Mouse (Mus musculus): ENCODE results near the gene Sptbn1. TPM values are rescaled to one million over a fixed set of nuclear protein-coding genes. Genes with fewer than 3 reads are reported as not detected.

Sptbn1 gene
- polyA plus RNA-seq, 1 experiment = 53.4 TPM

GRCm38 (mm10) chr11:30196368-30197070 is 71.5 kb downstream of the Sptbn1 start:
- Histone ChIP-seq H3K4me1 (ENCODE audit: control insufficient read depth, insufficient read depth, low read length) (peaks cover 2% of the 10 kb centered on the region), H3K4me3 (replicated peaks; ENCODE audit: control insufficient read depth, low read depth, low read length) (peak overlapping the region; percentile 60), H3K27ac (ENCODE audit: control insufficient read depth, insufficient read depth, low read depth, low read length, poor library complexity) (peak overlapping the region; percentile 79; the same call in 1 of the 2 replicates)
- WGBS = 7% methylated on average over 4 of the region's 4 CpGs
- TF ChIP-seq POLR2A (IDR thresholded peaks at IDR 0.05; ENCODE audit: borderline replicate concordance, control insufficient read depth, low read depth, low read length) (no peak), CTCF (IDR thresholded peaks at IDR 0.05; ENCODE audit: control insufficient read depth, insufficient read depth, low read length) (no peak)

- WGBS = 4% methylated on average over 3 of the region's 3 CpGs
- Histone ChIP-seq H3K4me3 (replicated peaks; ENCODE audit: control insufficient read depth, low read depth, low read length) (peak overlapping the region; percentile 29), H3K4me1 (ENCODE audit: control insufficient read depth, insufficient read depth, low read length) (peaks cover 2% of the 10 kb centered on the region), H3K27ac (ENCODE audit: control insufficient read depth, insufficient read depth, low read depth, low read length, poor library complexity) (peak overlapping the region; percentile 79)
- no peak for TF ChIP-seq POLR2A (IDR thresholded peaks at IDR 0.05; ENCODE audit: borderline replicate concordance, control insufficient read depth, low read depth, low read length)
- TF ChIP-seq CTCF (IDR thresholded peaks at IDR 0.05; ENCODE audit: control insufficient read depth, insufficient read depth, low read length) = no peak
Observed at GRCm38 (mm10) chr11:30195756-30196155, 72.2 kb downstream of the Sptbn1 start.

GRCm38 (mm10) chr11:30194800-30195199 is 73.2 kb downstream of the Sptbn1 start:
- peaks cover 2% of the 10 kb centered on the region for H3K4me1 ChIP-seq (ENCODE audit: control insufficient read depth, insufficient read depth, low read length)
- 9% methylated on average over 1 of the region's 1 CpGs for WGBS
- TF ChIP-seq CTCF (IDR thresholded peaks at IDR 0.05; ENCODE audit: control insufficient read depth, insufficient read depth, low read length) (no peak), POLR2A (IDR thresholded peaks at IDR 0.05; ENCODE audit: borderline replicate concordance, control insufficient read depth, low read depth, low read length) (no peak)
- no peak overlapping the region for H3K27ac ChIP-seq (ENCODE audit: control insufficient read depth, insufficient read depth, low read depth, low read length, poor library complexity)
- H3K4me3 ChIP-seq (replicated peaks; ENCODE audit: control insufficient read depth, low read depth, low read length) = no peak overlapping the region

GRCm38 (mm10) chr11:30190959-30191358 is 77.0 kb downstream of the Sptbn1 start:
- TF ChIP-seq CTCF (IDR thresholded peaks at IDR 0.05; ENCODE audit: control insufficient read depth, insufficient read depth, low read length) (no peak), POLR2A (IDR thresholded peaks at IDR 0.05; ENCODE audit: borderline replicate concordance, control insufficient read depth, low read depth, low read length) (no peak)
- 81% methylated on average over 4 of the region's 4 CpGs for WGBS
- Histone ChIP-seq H3K27ac (ENCODE audit: control insufficient read depth, insufficient read depth, low read depth, low read length, poor library complexity) (no peak overlapping the region), H3K4me1 (ENCODE audit: control insufficient read depth, insufficient read depth, low read length) (peaks cover 4% of the 10 kb centered on the region), H3K4me3 (replicated peaks; ENCODE audit: control insufficient read depth, low read depth, low read length) (no peak overlapping the region)

GRCm38 (mm10) chr11:30190119-30190518 is 77.9 kb downstream of the Sptbn1 start:
- Histone ChIP-seq H3K4me3 (replicated peaks; ENCODE audit: control insufficient read depth, low read depth, low read length) (no peak overlapping the region), H3K27ac (ENCODE audit: control insufficient read depth, insufficient read depth, low read depth, low read length, poor library complexity) (0 out of 2 replicates have a peak overlapping the region, but pooled peaks have one; percentile 10), H3K4me1 (ENCODE audit: control insufficient read depth, insufficient read depth, low read length) (peaks cover 6% of the 10 kb centered on the region)
- 14% methylated on average over 3 of the region's 3 CpGs for WGBS
- TF ChIP-seq CTCF (IDR thresholded peaks at IDR 0.05; ENCODE audit: control insufficient read depth, insufficient read depth, low read length) = no peak
- TF ChIP-seq POLR2A (IDR thresholded peaks at IDR 0.05; ENCODE audit: borderline replicate concordance, control insufficient read depth, low read depth, low read length) = no peak

- TF ChIP-seq CTCF (IDR thresholded peaks at IDR 0.05; ENCODE audit: control insufficient read depth, insufficient read depth, low read length) (no peak), POLR2A (IDR thresholded peaks at IDR 0.05; ENCODE audit: borderline replicate concordance, control insufficient read depth, low read depth, low read length) (no peak)
- Histone ChIP-seq H3K27ac (ENCODE audit: control insufficient read depth, insufficient read depth, low read depth, low read length, poor library complexity) (no peak overlapping the region), H3K4me3 (replicated peaks; ENCODE audit: control insufficient read depth, low read depth, low read length) (no peak overlapping the region), H3K4me1 (ENCODE audit: control insufficient read depth, insufficient read depth, low read length) (peaks cover 13% of the 10 kb centered on the region)
- WGBS = 50% methylated on average over 4 of the region's 4 CpGs
Observed at GRCm38 (mm10) chr11:30186902-30187470, 81.0 kb downstream of the Sptbn1 start.

- 81% methylated on average over 2 of the region's 2 CpGs for WGBS
- Histone ChIP-seq H3K4me1 (ENCODE audit: control insufficient read depth, insufficient read depth, low read length) (peaks cover 13% of the 10 kb centered on the region), H3K27ac (ENCODE audit: control insufficient read depth, insufficient read depth, low read depth, low read length, poor library complexity) (no peak overlapping the region), H3K4me3 (replicated peaks; ENCODE audit: control insufficient read depth, low read depth, low read length) (no peak overlapping the region)
- TF ChIP-seq POLR2A (IDR thresholded peaks at IDR 0.05; ENCODE audit: borderline replicate concordance, control insufficient read depth, low read depth, low read length) (no peak), CTCF (IDR thresholded peaks at IDR 0.05; ENCODE audit: control insufficient read depth, insufficient read depth, low read length) (no peak)
Observed at GRCm38 (mm10) chr11:30184527-30184926, 83.4 kb downstream of the Sptbn1 start.

GRCm38 (mm10) chr11:30182716-30183411 is 85.1 kb downstream of the Sptbn1 start:
- Histone ChIP-seq H3K4me1 (ENCODE audit: control insufficient read depth, insufficient read depth, low read length) (peaks cover 11% of the 10 kb centered on the region), H3K27ac (ENCODE audit: control insufficient read depth, insufficient read depth, low read depth, low read length, poor library complexity) (peak overlapping the region; percentile 54)
- 6% methylated on average over 8 of the region's 8 CpGs for WGBS

More at GRCm38 (mm10) chr11:30182716-30183411, 85.1 kb downstream of the Sptbn1 start:
- TF ChIP-seq POLR2A (IDR thresholded peaks at IDR 0.05; ENCODE audit: borderline replicate concordance, control insufficient read depth, low read depth, low read length) = no peak
- no peak for TF ChIP-seq CTCF (IDR thresholded peaks at IDR 0.05; ENCODE audit: control insufficient read depth, insufficient read depth, low read length)
- peak overlapping the region; percentile 23 for H3K4me3 ChIP-seq (replicated peaks; ENCODE audit: control insufficient read depth, low read depth, low read length)

Measured in bone marrow, adult 2 months (tissue).